Mouse (Mus musculus) ZHBTc4 (cell line): ENCODE data around the gene Brwd1.

ENCODE experiments used
- DNase-seq: peaks from one replicate; pipeline ENCODE4 v3.0.0-alpha.2; 2011; ENCODE audit warnings: low read depth, low spot score

Brwd1 gene

GRCm38 (mm10) chr16:95984911-95985310, 97.4 kb downstream of the Brwd1 start:
- DNase-seq: no peak

GRCm38 (mm10) chr16:95983601-95984000, 98.7 kb downstream of the Brwd1 start:
- peak; percentile 72 for DNase-seq

GRCm38 (mm10) chr16:95970841-95971240, 111.5 kb downstream of the Brwd1 start:
- DNase-seq: no peak

DNA sequence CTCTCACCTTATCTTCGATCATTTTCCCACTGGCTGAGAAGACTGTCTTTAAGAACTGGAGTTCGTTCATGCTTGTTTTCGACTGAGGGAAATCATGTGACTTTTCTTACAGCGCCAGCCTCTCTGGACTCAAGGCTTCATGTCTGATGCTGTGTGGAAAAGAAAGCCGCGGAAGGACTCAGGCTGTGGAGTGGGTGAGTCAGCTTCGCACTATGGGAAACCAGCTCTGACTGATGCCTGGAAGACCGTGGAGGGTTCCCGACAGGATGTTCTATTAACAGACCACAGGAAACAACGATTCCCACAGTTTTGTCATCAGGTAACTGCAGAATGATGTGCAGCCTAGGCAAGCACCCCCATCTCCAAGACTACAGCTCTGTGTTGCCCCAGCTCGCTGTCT, 114.9 kb downstream of the Brwd1 start:
- no peak for DNase-seq

- peak; percentile 60 for DNase-seq
Measured at GRCm38 (mm10) chr16:95964427-95965023, 117.8 kb downstream of the Brwd1 start.

- peak; percentile 92 for DNase-seq
Measured at GRCm38 (mm10) chr16:95961484-95961883, 120.8 kb downstream of the Brwd1 start.

DNA sequence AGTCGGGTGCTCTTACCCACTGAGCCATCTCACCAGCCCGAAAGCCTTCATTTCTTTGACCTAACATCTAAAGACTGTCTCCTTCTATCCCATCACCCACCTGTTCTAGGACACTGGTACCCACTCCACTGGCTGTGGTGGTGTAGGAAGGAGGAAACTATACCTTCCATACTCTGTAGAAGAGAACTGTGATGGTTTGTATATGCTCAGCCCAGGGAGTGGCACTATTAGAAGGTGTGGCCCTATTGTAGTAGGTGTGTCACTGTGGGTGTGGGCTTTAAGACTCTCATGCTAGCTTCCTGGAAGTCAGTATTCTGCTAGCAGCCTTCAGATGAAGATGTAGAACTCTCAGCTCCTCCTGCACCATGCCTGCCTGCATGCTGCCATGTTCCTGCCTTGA, 121.6 kb downstream of the Brwd1 start:
- DNase-seq: peak; percentile 64

- DNase-seq: no peak
Measured at GRCm38 (mm10) chr16:95958080-95958479, 124.2 kb downstream of the Brwd1 start.

GRCm38 (mm10) chr16:95956618-95957017, 125.7 kb downstream of the Brwd1 start:
- peak; percentile 84 for DNase-seq

DNA sequence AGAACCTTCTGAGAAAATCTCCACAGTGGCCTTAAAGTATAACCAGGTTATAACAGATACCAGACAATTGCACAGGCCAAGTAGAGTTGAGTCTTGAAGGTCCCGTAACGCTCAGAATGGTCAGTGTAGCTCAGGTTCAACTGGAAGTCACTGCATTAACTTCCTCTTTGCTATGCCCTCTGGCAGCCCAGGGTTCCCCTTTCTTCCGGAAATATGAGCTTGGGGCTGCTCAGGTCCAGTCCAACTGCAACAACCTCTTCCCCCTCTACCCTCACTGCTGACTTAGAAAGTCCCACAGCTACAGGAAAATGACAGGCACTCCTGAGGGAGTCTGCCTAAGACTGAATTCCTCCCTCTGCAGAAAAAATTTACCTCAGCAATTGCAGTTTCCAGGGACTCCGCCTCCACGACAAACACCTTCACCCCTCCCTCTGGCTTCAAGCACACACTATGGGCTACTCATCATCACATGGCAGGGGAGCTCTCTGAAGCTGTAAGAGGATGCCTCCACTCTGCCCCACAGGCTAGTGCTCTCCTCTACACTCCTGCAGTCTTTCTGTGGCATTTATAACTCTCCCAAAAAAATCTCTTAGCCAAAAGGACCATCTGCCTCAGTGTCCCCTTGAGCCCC, 126.5 kb downstream of the Brwd1 start:
- no peak for DNase-seq

- peak; percentile 38 for DNase-seq
Measured at GRCm38 (mm10) chr16:95954341-95954740, 128.0 kb downstream of the Brwd1 start.

GRCm38 (mm10) chr16:95953159-95953650, 129.1 kb downstream of the Brwd1 start:
- peak; percentile 82 for DNase-seq

DNA sequence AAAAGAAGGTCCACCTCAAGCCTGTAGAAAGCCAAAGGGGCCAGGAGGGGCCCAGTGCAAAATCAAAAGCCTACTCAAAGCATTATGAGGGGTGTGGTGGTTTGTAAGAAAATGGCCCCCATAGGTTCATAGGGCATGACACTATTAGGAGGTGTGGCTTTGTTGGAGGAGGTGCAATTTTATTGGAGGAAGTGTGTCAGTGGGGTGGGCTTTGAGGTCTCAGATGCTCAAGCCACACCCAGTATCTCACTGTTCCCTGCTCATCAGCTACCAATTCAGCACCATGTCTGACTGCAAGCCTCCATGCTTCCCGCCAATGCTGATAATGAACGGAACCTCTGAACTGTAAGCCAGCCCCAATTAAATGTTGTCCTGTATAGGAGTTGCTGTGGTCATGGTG, 130.9 kb downstream of the Brwd1 start:
- DNase-seq: peak; percentile 81

DNA sequence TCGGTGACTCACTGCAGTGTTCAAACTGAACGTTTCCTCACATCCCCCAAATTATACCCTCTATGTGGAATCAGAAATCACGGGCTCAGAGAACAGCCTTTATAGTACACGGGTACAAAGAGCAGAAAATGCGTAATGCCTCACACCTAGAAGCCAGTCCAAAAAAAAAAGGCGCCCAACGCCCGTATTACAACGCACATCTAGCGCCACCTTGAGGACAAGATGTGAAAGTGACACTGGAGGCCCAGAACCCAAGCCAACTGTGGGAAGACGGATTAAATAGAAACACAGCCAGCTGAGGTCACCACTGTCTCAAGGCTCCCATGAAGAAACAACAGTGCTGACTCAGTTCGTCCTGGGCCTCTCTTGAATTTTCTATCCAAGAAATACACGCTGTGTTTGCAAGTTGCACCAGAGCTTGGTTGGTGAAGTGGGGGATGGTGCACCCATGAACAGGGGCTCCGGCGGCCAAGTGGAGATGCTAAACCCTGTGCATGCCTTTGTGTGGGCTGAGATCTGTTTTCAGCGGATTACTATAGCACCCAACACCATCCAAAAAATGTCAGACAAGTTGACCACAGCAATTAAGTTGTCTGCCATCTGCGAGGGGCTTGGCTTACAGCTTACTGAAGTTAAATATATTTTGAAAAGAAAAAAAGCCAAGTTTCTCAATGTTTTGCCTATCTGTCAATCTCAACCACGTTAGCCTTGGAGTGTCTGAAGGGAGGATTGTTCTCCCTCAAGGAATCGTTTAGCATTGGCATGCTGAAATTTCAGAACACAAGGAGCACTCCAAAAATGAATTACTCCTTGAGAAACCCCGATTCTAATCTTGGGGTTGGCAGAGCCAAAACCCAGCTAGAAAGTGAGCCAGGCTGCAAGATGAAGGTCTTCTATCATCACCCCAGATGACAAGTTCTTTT, 136.7 kb downstream of the Brwd1 start:
- peak; percentile 87 for DNase-seq

- peak; percentile 54 for DNase-seq
Measured at GRCm38 (mm10) chr16:95943186-95943585, 139.1 kb downstream of the Brwd1 start.
